Mouse (Mus musculus): Measurements from ENCODE around the gene Hspa2.
"Not testable (repeated sequence)": the region's sequence is repeated elsewhere in the genome, so short reads cannot be mapped to it uniquely, and the experiment has no call there.

Hspa2 gene

DNA sequence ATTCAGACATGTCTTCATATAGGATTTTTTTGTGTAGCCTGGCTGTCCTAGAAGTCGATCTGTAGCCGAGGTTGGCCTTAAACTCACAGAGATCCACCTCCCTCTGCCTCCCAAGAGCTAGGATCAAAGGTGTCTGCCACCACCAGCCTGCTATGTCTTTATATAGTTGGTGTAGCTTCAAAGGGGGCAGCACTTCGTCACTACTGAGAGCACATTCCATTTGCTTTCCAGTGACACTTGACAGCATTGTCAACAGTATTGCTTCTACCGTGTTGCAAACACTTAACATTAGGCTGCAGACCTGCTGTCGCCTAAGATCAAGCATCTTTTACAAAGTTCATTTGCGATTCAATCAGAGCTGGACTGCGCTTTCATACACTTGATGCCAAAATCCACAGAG, 30.1 kb downstream of the Hspa2 start:
- no peak for DNase-seq (ENCODE audit: low read depth, low spot score)

DNA sequence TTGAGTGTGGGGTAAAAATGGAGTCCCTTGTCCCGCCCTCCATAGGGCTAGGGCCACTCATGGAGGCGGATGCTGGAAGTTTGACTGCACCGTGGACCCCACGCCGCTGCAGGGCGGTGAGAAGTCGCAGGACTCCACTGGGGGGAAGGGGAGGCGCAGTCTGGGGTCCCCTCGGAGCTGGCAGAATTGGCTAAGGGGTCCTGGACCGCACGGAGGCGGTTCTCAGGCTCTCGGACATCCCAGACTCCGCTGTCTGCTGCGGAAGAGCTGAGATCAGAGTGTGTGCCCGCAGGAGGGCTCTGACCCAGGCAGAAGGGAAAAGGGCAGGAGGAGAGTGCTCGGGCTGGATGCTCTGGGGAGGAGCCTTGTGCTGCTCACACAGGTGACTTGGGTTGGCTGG, 31.1 kb downstream of the Hspa2 start:
- no peak for DNase-seq (ENCODE audit: low read depth, low spot score)

DNA sequence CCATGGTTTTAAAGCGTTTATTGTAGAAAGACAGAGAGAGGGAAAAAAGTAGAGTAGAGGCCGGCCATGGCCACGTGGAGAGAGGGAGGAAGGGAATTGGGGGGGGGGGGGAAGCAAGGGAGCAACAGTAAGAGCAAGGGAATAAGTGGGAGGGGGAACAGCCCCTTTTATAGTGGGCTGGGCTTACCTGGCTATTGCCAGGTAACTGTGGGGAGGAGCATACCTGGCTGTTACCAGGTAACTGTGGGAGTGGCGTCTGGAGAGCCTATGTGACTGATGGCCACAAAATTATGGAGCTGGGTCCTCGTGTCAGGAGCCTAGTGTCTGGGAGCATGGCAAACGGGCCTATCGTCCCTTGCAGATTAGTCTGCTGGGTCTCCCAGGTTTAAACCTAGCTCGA, 31.6 kb downstream of the Hspa2 start:
- DNase-seq (ENCODE audit: low read depth, low spot score), result no peak

DNA sequence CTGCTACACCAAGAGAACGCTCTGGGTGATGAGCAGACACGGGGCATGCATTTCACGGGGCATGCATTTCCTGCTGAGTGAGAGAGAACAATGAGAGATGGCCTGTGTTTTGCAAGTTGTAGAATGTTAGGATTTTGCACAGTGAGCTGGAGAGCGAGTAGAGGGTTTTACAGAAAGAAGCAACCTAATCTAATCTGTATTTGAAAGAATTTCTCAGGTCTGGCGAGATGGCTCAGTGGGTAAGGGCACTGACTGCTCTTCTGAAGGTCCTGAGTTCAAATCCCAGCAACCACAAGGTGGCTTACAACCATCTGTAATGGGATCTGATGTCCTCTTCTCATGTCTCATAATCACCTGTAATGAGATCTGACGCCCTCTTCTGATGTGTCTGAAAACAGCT, 39.5 kb downstream of the Hspa2 start:
- DNase-seq (ENCODE audit: low read depth, low spot score), result not testable (repeated sequence)

DNA sequence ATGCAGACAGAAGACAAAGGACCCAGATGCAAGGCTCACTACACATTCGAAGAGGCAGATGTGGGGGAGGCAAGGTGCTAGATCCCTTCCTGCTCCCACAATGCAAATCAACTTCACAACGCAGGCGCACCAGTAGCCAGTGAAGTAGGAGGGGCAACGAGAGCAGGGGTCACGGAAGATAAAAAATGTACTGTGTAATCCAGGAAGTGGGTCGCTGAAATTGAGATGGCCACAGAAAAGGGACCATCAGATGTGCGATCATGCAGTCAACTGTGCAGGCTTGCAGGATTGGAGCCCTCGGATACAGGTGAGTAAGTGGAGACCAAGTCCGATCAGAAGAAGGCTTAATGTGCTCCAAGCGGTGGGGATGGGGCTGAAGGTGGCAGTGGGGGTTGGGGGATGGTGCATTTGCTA, 40.4 kb downstream of the Hspa2 start:
- no peak for DNase-seq (ENCODE audit: low read depth, low spot score)

DNA sequence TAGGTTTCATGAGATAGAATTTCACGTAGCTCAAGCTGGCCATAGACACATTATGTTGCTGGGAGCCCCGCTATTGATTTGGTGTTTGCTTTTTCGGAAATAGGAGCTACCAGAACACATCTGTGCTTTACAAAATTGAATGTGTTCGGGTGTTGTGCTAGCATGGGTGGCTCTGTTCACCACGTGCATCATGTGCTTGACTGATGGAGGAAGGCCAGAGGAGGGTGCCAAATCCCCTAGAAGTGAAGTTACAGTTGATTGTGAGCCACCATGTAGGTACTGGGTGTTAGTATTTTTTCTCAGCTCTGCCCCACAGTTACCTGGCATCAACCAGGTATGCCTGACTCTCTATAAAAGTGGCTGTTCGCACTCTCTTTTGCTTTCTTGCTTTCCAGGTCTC, 40.9 kb downstream of the Hspa2 start:
- no peak for DNase-seq (ENCODE audit: low read depth, low spot score)

DNA sequence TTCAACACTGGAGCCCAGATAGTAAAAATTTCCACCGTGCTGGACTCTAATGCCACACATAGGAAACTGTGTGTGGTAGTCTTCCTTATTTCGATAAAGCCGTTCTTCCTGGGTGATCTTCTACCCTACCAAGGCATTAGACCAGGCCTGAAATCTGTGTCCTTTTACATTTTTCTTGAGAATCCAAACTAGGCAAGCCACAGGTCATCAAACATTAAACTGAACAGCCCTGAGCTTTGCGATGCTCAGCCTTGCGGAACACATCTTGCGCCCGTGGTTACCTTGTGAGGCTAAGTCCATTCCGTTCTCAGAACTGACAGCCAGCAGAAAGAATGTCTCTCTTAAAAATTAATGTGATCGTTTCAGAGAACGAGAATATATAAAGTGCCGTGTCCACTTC, 42.2 kb downstream of the Hspa2 start:
- DNase-seq (ENCODE audit: low read depth, low spot score), result no peak

DNA sequence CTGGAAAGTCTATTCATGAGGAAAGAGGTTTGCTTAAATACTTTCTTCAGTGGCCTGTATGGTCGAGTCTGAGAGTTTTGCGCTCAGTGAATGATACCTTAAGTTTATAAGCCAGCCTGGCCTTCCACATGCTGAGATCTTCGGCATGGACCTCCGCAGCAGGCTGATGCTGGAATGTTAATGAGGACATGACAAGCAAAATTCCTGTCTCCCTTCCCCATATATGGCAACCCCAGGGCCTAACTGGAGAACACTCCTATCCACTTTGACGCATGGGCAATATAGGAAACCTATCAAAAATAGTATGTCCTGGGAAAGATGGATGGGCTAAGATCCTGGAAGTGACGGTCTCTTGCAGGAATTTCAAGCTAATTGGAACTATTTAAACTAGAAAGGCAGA, 44.2 kb downstream of the Hspa2 start:
- DNase-seq (ENCODE audit: low read depth, low spot score), result no peak

DNA sequence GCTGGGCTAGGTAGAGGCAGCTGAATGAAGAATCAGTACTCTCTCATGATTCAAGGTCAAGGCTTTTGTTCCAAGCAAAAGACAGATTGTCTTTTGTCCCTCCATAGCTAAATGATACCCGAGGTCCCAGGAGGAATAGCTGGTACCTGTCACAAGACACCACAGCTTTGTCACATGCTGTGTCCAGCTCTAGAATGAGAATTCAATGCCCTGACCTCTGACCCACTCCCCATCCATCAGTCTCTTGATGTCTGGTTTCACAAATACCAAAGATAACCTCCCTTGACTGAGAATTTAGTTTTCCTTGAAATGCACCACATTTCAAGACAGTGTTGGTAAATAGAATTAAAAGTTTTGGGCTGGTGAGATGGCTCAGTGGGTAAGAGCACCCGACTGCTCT, 48.2 kb downstream of the Hspa2 start:
- DNase-seq (ENCODE audit: low read depth, low spot score), result no peak
